Mouse (Mus musculus) thymus, adult 18-20 months (tissue): ENCODE data around the gene Creb5.

Experiments
- DNase-seq, 2 experiments: peaks; one replicate each; pipeline ENCODE4 v3.0.0; 2022; ENCODE audit warnings: mixed read lengths in 2 of 2

Gene Creb5

GRCm38 (mm10) chr6:53654361-53654824, 367.3 kb downstream of the Creb5 start:
- DNase-seq = no peak

GRCm38 (mm10) chr6:53656466-53656865, 369.4 kb downstream of the Creb5 start:
- no peak for DNase-seq

GRCm38 (mm10) chr6:53657483-53657882, 370.4 kb downstream of the Creb5 start:
- no peak for DNase-seq

- no peak for DNase-seq
These were observed 376.1 kb downstream of the Creb5 start for GRCm38 (mm10) chr6:53662858-53663833.

GRCm38 (mm10) chr6:53664759-53665158, 377.7 kb downstream of the Creb5 start:
- no peak for DNase-seq

- no peak for DNase-seq
These were observed 379.4 kb downstream of the Creb5 start for GRCm38 (mm10) chr6:53666503-53666902.

- DNase-seq = no peak
These were observed 391.2 kb downstream of the Creb5 start for GRCm38 (mm10) chr6:53678307-53678706.

GRCm38 (mm10) chr6:53680046-53680445, 393.0 kb downstream of the Creb5 start:
- DNase-seq = no peak

GRCm38 (mm10) chr6:53684416-53684815, 397.3 kb downstream of the Creb5 start:
- DNase-seq = no peak

GRCm38 (mm10) chr6:53685323-53685722, 398.3 kb downstream of the Creb5 start:
- DNase-seq = no peak

- no peak for DNase-seq
These were observed 401.9 kb downstream of the Creb5 start for GRCm38 (mm10) chr6:53688762-53689477.

- no peak for DNase-seq
These were observed 403.9 kb downstream of the Creb5 start for GRCm38 (mm10) chr6:53691006-53691405.

- DNase-seq = no peak
These were observed 408.1 kb downstream of the Creb5 start for GRCm38 (mm10) chr6:53695216-53695615.

GRCm38 (mm10) chr6:53696471-53696870, 409.4 kb downstream of the Creb5 start:
- DNase-seq = no peak

- no peak for DNase-seq
These were observed 409.9 kb downstream of the Creb5 start for GRCm38 (mm10) chr6:53696921-53697320.

GRCm38 (mm10) chr6:53698128-53698749, 411.2 kb downstream of the Creb5 start:
- no peak for DNase-seq

GRCm38 (mm10) chr6:53704440-53704839, 417.4 kb downstream of the Creb5 start:
- DNase-seq = no peak

- no peak for DNase-seq
These were observed 419.7 kb downstream of the Creb5 start for GRCm38 (mm10) chr6:53706604-53707330.

GRCm38 (mm10) chr6:53707795-53708194, 420.7 kb downstream of the Creb5 start:
- DNase-seq = no peak

GRCm38 (mm10) chr6:53709694-53710442, 422.8 kb downstream of the Creb5 start:
- DNase-seq = no peak

- DNase-seq = no peak
These were observed 423.5 kb downstream of the Creb5 start for GRCm38 (mm10) chr6:53710560-53710959.

GRCm38 (mm10) chr6:53713152-53713551, 426.1 kb downstream of the Creb5 start:
- no peak for DNase-seq
